Mouse (Mus musculus): ENCODE results near the gene Pex1.
A peak's percentile ranks its signal among the peaks of the same experiment; 100 is the strongest.
"Not testable (repeated sequence)": the region's sequence is repeated elsewhere in the genome, so short reads cannot be mapped to it uniquely, and the experiment has no call there.

The Pex1 gene

DNA sequence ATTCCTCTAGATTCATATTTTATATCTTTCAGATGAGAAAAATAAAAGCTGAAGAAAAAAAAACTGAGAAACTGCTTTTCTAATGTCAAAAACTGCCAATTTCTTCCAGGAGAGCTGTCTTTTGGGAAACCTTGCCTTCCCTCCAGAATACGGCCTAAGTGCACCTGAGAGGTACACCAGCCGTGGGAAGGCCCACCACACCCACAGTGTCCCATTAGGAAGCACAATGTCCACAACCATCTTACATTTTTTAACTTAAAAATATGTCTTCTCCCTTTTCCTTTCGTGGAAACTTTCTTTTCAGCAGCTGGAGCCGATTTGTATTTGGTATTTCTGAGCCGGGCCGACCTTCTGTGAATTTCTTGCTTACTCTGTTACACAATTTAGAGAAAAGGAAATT lies 50.7 kb downstream of the Pex1 start:
- no peak for DNase-seq

DNA sequence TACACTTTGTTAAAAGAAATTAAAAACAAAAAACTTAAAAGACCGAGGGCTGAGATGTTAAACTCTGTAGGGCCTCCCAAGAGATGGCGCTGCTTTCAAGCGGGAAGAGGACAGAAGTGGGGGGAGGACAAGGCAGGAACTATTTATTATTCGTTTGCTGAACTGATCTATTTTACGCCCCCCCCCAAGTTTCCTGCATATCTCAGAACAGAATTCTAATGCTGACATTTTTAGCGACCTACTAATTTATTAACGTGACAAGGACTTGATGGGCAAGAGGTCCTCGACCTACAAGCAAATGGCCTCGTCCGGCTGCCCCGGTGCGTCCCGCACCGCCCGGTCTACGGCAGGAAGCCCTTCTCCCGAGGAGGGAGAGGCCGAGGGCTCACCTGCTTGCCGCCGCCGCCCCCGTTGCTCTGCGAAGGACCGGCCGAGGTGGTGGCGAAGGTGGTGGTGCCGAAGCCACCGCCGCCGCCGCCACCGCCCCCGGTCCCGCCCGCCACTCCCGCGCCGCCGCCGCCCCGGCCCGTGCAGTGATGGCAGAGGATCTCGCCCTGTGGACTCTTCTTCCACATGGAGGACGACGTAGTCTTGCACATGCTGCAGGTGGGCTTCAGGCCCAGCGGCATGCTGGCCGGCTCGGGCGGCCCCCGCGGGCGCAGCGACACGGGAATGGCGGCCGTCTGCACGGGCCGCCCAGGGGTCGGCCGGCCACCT lies 51.3 kb downstream of the Pex1 start:
- peak; percentile 77 for DNase-seq

DNA sequence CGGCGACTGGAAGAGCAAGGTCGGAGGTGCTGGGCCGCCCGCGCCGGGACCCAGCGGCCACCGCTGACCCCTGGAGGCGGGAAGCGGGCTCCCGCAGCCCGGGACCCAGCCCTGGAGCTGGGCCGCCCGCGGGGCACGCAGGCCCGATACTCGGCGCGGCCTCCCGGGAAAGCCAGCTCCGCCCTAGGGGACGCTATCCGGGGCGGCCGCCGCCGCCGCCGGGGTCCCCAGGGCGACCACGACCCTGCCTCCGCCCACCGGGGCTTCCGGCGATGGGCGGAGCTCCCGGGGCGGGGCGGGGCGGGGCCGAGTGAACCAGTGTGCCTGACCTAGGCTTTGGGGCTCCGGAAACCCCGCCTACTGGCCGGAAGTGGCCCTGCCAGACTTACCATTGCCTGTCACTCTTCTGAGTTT lies 51.8 kb downstream of the Pex1 start:
- DNase-seq = peak; percentile 94

DNA sequence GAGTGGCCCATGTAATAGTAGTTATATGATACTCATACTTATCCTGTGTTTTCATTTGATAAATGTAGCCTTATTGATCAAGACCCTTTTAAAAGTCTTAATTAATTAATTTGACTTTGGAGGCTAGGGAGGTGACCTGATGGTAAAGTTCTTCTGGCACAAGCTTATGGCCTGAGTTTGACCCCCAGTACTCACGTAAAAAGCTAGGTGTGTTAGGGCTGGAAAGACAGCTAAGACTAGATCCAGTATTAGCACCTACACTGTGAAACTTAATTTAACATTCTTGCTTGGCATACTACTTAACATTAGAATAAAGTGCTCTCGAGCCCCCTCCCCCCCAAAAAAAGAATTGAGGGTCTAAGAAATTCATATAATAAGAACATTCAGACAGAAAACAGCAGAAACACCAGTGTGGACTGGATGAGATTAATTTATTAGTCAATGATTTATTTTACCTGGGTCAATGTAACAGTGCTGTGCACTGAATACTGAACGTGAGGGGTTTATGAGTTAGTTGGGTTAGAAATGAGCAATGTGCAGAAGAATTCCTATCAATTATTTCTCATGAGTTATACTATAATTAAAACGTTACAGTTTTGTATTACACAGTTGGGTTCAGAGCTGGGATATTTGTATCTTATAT lies 52.5 kb downstream of the Pex1 start:
- DNase-seq = no peak

DNA sequence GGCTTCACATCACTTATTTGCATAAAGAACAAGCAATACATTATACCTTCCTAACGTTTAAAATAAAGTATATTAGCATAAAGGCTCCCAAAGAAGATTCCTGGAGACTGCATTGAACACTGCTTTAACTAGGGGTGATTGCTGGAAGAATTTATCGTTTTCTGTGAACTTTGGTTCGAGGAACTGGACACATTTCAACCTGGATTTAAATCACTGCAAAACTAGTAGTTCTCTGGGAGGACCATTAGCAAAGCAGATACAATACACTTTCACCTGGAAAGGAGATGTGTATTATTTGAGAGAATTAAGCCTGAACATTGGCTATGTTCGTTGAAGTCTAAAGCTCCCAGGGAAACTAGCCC lies 53.0 kb downstream of the Pex1 start:
- no peak for DNase-seq

DNA sequence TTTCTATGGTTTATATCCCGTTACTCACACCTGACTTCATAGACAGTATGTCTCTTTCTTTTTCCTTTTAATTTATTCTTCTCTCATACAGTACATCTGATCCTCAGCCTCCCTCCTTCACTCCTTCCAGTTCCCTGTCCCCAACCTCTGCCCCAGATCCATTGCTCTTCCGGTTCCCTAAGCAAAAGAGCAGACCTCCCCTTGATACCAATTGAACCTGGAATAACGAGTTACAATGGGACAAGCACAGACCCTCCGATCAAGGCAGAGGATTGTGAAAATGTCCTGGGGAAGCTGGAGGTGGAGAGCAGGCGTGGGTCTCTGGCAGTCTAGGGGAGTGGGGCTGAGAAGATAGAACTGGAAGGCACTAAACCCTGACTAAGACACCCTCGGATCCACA lies 55.0 kb downstream of the Pex1 start, which contains the start of gene Tmbim7:
TSS of gene Tmbim7 (plus strand) at position 301 of the 400 bp plus-strand sequence.
- DNase-seq = no peak

DNA sequence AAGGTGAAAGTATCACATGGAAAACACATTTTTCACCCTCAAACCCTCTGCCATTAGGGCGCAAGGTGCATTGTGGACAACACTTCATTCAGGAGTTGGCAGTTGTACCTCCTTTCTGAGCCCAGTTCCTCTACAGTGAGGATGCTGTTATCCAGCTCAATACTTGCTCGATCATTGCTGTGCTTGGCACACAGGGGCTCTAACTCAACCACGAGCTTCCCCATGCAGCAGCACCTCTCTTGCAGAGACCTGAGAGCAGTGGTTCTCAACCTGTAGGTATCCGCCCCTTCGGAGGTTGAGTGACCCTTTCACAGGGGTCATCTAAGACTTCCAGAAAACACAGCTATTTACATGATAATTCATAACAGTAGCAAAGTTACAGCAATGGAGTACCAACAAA lies 55.8 kb downstream of the Pex1 start:
- DNase-seq = no peak

DNA sequence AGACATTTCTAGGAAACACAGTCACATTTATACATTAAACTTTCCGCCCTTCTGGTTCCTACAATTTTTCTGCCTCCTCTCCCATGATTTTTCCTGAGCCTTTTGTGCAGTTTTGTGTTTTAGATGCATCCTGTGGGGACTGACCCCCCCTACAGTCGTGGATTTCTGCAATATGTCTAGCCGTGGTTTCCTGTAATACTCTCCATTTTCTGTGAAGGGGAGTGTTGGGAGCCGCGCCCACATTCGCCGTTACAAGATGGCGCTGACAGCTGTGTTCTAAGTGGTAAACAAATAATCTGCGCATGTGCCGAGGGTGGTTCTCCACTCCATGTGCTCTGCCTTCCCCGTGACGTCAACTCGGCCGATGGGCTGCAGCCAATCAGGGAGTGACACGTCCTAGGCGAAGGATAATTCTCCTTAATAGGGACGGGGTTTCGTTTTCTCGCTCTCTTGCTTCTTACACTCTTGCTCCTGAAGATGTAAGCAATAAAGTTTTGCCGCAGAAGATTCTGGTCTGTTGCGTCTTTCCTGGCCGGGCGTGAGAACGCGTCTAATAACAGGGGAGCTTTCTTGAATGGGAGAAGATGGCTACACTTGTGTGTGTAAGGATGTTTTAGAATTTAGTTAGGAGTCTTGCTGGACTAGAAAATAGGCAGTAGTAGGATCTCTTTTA lies 57.2 kb downstream of the Pex1 start:
- not testable (repeated sequence) for DNase-seq

DNA sequence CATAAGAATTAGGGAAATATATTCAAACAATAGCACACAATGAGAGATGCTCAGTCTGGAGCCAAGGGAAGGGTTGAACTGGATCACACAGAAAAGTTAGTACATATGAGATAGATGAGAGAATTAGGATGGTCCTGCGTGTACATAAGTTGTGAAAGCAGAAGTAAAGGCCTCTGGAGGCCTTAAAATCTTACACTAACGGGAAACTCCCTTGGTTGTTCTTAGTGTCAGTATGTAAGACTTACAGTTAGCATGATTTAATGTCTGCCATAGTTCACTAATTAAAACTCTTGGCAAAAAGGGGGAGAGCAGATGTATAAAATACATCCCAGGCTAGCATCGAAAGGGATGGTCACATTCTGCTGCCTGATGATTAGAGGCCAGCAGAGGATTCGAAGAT lies 57.9 kb downstream of the Pex1 start:
- no peak for DNase-seq

DNA sequence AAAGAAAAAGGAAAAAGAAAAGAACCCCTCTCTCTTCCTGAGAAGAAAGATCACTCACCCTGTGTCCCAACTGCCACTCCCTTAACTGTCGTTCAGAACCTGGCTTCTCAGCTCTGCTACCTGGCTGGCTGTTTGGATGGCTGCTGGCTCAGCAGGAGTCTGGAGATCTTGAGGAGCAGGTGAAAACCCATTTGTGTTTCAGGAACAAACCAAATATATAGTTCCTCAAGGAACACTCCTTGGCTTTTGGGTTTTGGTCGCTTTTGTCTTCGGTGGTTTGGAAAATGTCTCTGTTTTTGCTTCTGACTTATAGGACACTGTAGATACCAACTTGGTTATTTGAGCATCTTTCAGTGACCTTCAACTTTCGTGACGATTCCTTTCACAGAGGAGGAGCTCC lies 61.2 kb downstream of the Pex1 start, which contains the start of gene Gatad1:
TSS of gene Gatad1 (minus strand) at position 101 of the 400 bp plus-strand sequence.
- no peak for DNase-seq

DNA sequence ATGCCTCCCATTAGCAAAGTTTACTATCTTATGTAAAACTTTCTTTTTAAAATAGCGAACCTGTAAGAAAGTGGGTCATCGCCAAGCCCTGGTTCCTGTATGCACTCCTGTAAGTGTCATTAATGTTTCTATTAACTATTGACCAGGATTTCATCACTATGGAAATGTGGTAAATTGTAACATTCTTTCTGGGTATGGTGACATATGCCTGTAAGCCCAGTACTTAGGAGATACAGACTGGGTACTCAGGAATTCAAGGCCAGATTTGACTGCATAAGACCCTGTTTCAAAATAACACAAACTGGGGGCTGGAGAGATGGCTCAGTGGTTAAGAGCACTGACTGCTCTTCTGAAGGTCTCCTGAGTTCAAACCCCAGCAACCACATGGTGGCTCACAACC lies 69.4 kb downstream of the Pex1 start:
- no peak for DNase-seq

DNA sequence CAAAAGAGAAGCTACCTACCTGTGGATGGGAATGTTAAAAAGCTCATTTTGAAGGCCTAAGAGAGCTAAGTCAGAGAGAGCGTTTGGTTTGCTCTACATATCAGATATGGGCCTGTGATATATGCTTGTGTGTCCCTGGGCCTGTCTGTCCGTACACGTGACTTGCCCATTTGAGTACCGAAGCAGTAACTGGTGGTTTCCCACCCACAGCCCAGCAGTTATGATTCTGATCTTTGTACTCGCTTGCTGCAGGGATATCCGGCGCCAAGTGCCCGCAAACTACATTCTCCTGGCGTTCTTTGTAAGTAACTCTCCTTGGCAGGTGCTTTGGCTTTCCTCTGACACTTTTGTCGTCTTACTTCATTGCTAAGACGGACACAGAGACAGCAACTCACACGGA lies 70.7 kb downstream of the Pex1 start:
- DNase-seq = no peak

DNA sequence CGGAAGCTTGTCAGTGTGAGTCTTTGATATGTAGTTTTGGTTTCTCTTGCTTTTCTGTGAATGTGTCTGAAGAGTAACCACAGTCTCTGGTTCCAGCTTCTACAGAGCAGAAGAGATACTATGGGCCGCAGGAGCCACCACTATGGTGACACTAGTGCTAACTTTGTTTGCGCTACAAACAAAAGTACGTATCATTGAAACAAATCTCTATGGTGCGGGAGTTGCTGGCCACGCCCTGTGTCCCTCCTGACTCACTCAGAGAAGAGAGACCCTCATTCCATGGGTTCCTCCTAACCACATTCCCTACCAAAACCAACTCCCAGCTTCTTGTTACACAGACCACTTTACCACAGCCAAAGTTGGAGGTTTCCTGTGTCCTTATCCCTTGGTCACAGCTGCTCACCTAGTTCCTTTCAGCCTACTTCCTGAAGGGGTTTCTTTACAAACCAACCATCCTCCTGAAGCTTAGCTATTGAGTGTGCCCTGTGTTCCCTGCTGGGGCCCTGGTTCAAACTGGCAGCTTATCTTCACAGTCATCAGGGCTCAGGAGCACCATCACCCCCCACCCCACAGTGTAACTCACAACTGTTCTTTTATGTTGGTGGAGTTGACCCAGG lies 74.2 kb downstream of the Pex1 start:
- no peak for DNase-seq

Data from embryo, embryonic 11 days (tissue).